Mouse (Mus musculus) layer of hippocampus, adult 18-20 months (tissue): Measurements from ENCODE around the gene Hoxd11. TPM values are rescaled to one million over a fixed set of nuclear protein-coding genes. Genes with fewer than 3 reads are reported as not detected.

Experiments used
- DNase-seq, 2 experiments: peaks; one replicate each; pipeline ENCODE4 v3.0.0; 2022; ENCODE audit warnings: low spot score in 2 of 2
- microRNA-seq, 2 experiments: library from miRNA; unstranded; fragments of <30 nt; microRNA quantifications; one replicate each; pipeline ENCODE4 v1.2.0; 2021
- total RNA-seq, 2 experiments: library from RNA; stranded (reverse); gene quantifications; 2 replicates each; pipeline ENCODE4 v1.2.3; 2021

The Hoxd11 gene
- total RNA-seq, 2 experiments from 2014 or later: not detected

DNA sequence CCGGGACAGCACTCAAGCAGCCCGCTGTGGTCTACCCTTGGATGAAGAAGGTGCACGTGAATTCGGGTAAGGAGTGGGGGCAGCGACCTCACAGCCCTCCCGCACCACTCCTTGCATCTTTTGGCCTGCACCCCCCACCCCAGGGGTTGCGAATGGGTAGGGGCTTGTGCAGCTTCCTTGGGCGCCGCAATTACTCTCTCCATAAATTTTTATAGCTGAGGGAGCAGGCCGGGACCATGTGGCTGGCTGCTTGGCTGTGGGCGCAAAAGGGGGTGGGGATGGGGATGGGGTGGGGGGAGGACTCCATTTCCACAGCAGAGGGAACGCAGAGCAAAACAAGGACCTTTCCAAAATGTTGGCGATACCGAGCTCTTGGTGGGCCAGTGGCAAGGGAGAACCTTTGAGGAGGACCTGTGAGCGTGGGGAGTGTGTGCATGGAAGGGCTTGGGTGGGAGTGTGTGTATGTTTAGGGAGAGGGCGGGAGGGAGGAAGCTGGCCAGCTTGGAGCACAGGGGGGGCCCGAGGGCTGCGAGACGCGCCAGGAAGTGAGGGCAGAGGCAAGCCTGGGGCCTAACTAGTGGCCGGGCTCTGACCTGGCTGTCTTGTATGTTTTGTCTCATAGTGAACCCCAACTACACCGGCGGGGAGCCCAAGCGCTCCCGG is 48.4 kb downstream of the Hoxd11 start:
- no peak for DNase-seq

DNA sequence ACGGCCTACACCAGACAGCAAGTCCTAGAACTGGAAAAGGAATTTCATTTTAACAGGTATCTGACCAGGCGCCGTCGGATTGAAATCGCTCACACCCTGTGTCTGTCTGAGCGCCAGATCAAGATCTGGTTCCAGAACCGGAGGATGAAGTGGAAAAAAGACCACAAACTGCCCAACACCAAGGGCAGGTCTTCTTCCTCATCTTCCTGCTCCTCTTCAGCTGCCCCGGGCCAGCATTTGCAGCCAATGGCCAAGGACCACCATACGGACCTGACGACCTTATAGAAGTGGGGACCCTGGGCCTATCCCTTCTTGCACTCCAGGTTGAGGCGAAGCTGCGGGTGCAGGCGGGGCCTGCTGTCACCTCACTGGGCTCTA is 48.9 kb downstream of the Hoxd11 start:
- DNase-seq: no peak

GRCm38 (mm10) chr2:74730331-74730730 is 51.0 kb downstream of the Hoxd11 start:
- no peak for DNase-seq

GRCm38 (mm10) chr2:74731055-74731454 is 51.7 kb downstream of the Hoxd11 start:
- no peak for DNase-seq

DNA sequence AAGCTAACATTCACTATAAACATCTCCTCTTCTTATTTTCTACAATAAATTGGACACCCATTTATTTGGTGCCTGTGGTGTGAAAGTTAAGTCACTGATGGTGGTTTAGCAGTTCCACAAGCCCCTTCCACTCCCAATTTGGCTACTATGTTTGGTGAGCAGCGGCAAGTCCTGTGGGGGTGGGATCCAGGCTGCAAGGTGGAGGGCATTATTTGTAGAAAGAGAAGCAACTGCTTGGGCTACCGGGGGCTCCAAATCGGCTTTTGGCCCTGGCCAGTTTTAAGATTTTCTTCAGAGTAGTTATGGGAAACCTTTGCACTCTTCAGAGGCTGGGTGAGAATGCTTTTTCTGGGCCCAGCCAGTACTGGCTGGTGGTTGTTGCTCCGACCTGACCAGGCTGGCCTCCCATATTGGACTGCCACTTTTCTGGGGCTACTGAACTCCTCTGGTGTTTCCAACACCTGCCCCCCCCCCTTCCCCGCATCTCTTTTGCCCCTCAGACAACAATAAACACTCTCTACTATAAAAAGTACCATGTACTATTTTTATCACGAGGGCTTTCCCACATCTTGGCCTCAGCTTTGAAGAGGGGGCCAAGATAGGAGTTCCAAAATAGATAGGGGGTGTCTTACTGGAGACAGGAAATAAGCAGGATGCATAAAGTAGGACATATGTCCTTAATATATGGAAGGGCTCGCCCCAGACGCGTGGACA is 52.6 kb downstream of the Hoxd11 start:
- DNase-seq: no peak

DNA sequence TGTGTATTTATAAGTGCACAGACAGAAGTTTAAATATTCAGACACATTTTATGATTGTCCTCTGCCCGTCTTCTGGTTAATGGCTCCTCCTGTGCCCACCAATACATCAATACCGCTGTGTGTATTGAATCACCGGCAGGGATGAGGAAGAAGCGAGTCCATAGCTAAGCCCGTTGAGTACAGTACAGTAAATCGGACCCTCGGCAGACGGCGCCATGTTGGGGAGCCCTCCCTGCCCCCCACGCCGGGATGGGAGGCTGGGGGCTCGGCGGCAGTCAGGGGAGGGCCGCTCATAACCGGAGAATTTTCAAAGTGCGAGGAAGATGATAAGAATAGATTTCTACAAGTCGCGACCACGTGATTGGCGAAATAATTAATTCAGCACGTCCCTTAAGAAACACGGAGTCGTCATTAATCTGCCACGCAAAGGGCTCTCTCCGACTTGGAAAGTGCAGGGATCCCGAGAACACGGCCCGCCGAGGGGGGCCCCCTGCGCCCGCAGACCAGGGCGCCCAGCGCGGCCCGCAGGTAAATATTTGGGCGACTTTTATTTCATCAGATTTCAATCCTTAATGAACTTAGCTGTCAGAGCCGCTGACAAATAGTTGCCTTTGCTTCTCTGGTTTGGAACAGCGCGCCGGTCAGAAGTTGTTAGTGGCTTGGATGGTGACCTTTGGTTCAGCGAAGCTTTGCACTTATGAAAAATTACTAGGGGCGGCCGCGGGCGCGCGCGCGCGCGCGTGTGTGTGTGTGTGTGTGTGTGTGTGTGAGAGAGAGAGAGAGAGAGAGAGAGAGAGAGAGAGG is 53.4 kb downstream of the Hoxd11 start:
- DNase-seq: no peak

DNA sequence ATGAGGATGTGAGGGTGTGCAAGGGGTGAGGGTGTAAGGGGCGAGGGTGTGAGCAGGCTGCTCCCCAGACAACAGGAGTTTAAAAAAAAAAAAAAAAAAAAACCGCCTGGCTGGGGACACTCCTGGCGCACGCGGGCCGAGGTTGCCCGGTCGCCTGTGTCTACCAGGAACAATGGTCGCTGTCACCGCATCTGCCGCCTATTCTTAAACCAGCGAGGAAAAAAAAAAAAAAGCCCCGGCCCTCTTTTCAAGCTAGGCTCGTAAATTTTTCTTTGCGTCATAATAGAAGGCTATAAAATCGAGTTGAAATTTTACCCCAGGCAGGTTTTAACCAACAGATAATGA is 53.9 kb downstream of the Hoxd11 start:
- no peak for DNase-seq

- no peak for DNase-seq
Measured at GRCm38 (mm10) chr2:74733765-74734164, 54.4 kb downstream of the Hoxd11 start.

- DNase-seq: no peak
Measured at GRCm38 (mm10) chr2:74734451-74734850, 55.1 kb downstream of the Hoxd11 start.

DNA sequence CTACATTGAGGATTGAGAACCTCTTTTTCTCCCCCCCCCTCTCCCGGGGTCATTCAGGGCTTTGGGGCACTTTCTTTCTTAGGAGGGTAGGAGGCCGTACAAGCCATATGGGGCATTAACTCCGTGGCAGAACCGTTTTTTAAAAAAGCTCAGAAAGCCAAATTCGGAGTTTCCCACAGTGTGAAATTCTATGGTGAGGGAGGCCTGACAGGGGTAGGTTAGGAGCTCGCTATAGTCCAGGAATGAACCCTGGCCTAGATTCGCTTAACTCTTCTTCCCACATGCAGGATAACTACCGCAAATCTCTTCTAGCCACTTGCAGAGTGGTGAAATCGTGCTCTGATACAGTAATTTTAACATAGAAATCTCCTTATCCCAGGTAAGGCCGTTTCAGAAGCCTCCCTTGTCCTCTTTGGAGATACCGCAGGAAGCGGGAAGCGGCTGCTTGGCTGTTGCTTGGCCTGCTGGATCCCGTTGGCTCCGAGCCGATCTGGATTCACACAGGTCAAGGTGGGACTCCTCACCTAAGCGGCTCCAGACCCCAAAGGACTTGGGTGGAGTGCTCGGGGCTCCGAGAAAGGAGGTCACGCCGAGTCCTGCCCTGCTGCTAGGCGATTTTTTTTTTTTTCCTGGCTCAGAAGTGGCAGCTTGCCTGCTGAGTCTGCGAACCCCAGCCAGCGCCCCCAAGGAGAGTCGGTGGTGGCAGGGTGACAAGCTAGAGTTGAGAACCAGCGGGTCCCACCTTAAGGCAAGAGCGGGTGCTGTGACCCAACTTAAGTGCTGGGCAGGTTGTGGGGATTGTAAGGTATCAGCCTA is 55.8 kb downstream of the Hoxd11 start:
- DNase-seq: no peak

DNA sequence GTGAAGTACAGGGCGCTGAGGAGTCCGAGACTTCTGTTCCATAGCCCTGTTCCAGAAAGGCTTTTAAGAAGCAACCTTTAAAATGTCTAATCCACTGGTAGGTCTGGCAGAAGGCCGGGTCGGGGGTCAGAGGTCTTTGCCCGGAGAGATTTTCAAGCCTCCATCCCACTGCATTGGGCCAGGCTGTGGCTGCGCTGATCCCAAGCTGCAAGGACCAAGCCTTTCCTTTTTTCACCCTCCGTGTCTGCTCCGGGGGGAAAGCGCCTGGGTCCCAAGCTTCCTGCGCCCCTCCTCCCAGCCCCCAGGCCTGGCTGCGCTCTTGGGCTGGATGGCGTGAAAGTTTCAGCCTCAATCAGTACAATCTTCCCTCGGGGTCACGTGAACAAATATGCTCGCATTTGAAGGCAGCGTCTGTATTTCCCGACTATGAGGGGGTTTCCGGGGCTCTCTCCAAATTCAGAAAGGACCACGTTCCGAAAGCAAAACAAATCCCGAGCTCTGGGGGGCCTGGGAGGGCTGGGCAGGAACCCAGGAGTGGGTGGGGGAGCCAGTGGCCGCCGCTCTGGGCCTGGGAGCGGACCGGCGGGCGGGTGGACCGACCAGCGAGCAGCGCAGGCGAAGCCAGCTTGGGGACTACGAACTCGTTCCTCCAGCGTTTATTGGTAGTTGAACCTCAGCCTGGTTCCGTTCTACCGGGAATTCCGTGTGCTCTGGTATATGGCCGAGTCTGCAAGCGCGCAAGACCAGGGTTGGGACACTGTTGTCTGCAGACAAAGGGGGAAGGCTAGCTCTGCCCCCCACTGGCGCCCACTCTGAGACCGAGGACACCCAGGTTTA is 56.7 kb downstream of the Hoxd11 start:
- no peak for DNase-seq

Small RNA genes within 50 kb of the gene (microRNA-seq; reads per million reads assigned to microRNA genes)
- gene Gm44463 (0 reads per million in 2 experiments), gene Mir10b (10.7 to 11.6 reads per million in 2 experiments)

Other genes starting within 250 kb of the Hoxd11 start
- gene Lnpk, start 100.1 kb upstream of the Hoxd11 start, total RNA-seq: 10 to 100 TPM; 55.3 to 55.4 TPM
- not detected for gene Evx2, start 20.0 kb upstream of the Hoxd11 start, total RNA-seq
- gene Hoxd13, start 11.2 kb upstream of the Hoxd11 start, total RNA-seq: not detected
- not detected for gene Hoxd12, start 4.5 kb upstream of the Hoxd11 start, total RNA-seq
- not detected for gene Hoxd10, start 12.4 kb downstream of the Hoxd11 start, total RNA-seq
- not detected for gene Hoxd9, start 18.2 kb downstream of the Hoxd11 start, total RNA-seq
- gene Hoxd8, start 25.1 kb downstream of the Hoxd11 start, total RNA-seq: not detected
- gene Hoxd3, start 32.4 kb downstream of the Hoxd11 start, total RNA-seq: not detected
- not detected for gene Hoxd4, start 32.4 kb downstream of the Hoxd11 start, total RNA-seq
- not detected for gene Gm28230, start 47.2 kb downstream of the Hoxd11 start, total RNA-seq
- gene Hoxd1, start 83.4 kb downstream of the Hoxd11 start, total RNA-seq: under 1 TPM in 1 of 2 experiments, not detected in 1; 0.17 TPM
- 10 to 100 TPM; 36.5 to 43.4 TPM for gene Mtx2, start 146.2 kb downstream of the Hoxd11 start, total RNA-seq